Mouse (Mus musculus) E14TG2a.4 (cell line): Measurements from ENCODE around the gene Insl3.

Source experiments
- CTCF ChIP-seq: conservative IDR thresholded peaks from 2 replicates; pipeline ENCODE4 v1.5.1; 2014; ENCODE audit warnings: low read length
- NANOG ChIP-seq: IDR thresholded peaks from 2 replicates; pipeline ENCODE4 v1.6.1; 2014; ENCODE audit warnings: borderline replicate concordance, low read length, mixed read lengths

DNA sequence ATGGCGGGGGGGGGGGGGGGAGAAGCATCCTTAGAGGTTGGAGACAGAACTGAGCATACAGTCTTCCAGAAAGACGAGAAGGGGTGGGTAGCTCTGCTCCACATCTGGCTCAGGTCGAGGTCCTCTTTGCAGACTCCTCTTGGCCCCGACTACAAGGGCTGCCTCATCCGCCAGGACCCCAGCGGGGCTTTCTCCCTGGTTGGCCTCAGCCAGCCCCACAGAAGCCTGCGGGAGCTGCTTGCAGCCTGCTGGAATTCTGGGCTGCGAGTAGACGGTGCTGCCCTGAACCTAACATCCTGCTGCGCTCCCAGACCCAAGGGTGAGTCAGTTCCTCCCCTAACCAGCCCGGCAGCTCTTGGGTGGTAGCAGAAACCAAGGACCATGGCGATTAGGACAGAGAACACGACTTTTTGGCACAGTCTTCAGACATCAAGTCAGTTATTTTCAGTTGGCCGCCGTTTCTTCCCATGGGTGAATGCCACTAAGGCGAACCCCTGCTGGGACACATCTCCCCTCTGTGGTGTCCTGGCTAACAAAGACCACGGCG lies 7.6 kb upstream of the Insl3 start:
- TF ChIP-seq CTCF, result no peak
- TF ChIP-seq NANOG, result no peak
